23 mouse cellular contexts compared by ENCODE assay signal in genomic region chr6:71273715-71274114, GRCm38 (mm10). TPM values are rescaled to one million over a fixed set of nuclear protein-coding genes. Genes with fewer than 3 reads are reported as not detected.
A peak's percentile ranks its signal among the peaks of the same experiment; 100 is the strongest.
DNase-seq lines count a peak whose midpoint lies in the region; ATAC-seq lines count a peak whose summit lies in the region.
"Had no signal": no experiment of that assay in that cellular context is flagged by ENCODE, and none has a peak within 500 bp of the region (broad histone marks: within the 10 kb centered on the region; RNA-seq: fewer than 3 reads in every experiment).

No protein-coding gene starts in this region.

- no peak overlapping the region for H3K27ac ChIP-seq in midbrain, embryonic 11.5 days (ENCODE audit: low read depth, low read length)
- H3K27ac ChIP-seq in midbrain, embryonic 16.5 days (ENCODE audit: low read length) = no peak overlapping the region
- no peak overlapping the region for H3K27ac ChIP-seq in neural tube, embryonic 15.5 days (replicated peaks)
- H3K27ac ChIP-seq: embryonic facial prominence, embryonic 13.5 days; forebrain, embryonic 13.5 days; heart, embryonic 13.5 days; hindbrain, embryonic 15.5 days had no signal

- H3K36me3 ChIP-seq in midbrain, embryonic 11.5 days (ENCODE audit: control insufficient read depth, insufficient read depth, low read length) = no peaks in the 10 kb centered on the region
- no peaks in the 10 kb centered on the region for H3K36me3 ChIP-seq in midbrain, embryonic 16.5 days (ENCODE audit: control insufficient read depth, insufficient read depth, low read length)
- H3K36me3 ChIP-seq in neural tube, embryonic 15.5 days = no peaks in the 10 kb centered on the region
- H3K36me3 ChIP-seq: embryonic facial prominence, embryonic 13.5 days; heart, embryonic 13.5 days; hindbrain, embryonic 15.5 days had no signal

- DNase-seq in CD4-positive, CD25-positive, alpha-beta regulatory T cell, adult 2 months (ENCODE audit: low read depth, low spot score) = peak; percentile 22
- peak; percentile 21 for DNase-seq in midbrain, embryonic 11.5 days (ENCODE audit: low spot score, missing footprints)
- peak; percentile 51 for DNase-seq in induced T-regulatory cell, adult 2 months (ENCODE audit: low read depth)
- DNase-seq in adrenal gland, adult 18-20 months (ENCODE audit: low spot score in 2 of 2) = no peak
- DNase-seq: adrenal gland, postnatal 14 days; B cell, adult 2 months; cerebellum, adult 11-12 months; cerebellum, adult 9-10 months; cerebellum, postnatal 25 days; forebrain, postnatal 0 days; gastrocnemius, postnatal 14 days; heart, postnatal 36 days had no signal

- no peak overlapping the region for H3K4me2 ChIP-seq in midbrain, embryonic 11.5 days
- H3K4me2 ChIP-seq in midbrain, embryonic 16.5 days (ENCODE audit: low read length) = no peak overlapping the region
- no peak overlapping the region for H3K4me2 ChIP-seq in neural tube, embryonic 15.5 days

- H3K9me3 ChIP-seq in midbrain, embryonic 11.5 days (ENCODE audit: control insufficient read depth, low read length) = no peaks in the 10 kb centered on the region
- no peaks in the 10 kb centered on the region for H3K9me3 ChIP-seq in midbrain, embryonic 16.5 days (replicated peaks; ENCODE audit: control insufficient read depth, low read length, poor library complexity, severe bottlenecking)
- no peaks in the 10 kb centered on the region for H3K9me3 ChIP-seq in neural tube, embryonic 15.5 days (replicated peaks)
- H3K9me3 ChIP-seq: embryonic facial prominence, embryonic 13.5 days; forebrain, embryonic 13.5 days; G1E; heart, embryonic 13.5 days; hindbrain, embryonic 15.5 days had no signal

- ATAC-seq in CD4-positive, CD25-positive, alpha-beta regulatory T cell, adult 4 months = no peak
- no peak for ATAC-seq in midbrain, embryonic 11.5 days (ENCODE audit: low FRiP score)
- no peak for ATAC-seq in midbrain, embryonic 16.5 days
- ATAC-seq in neural tube, embryonic 15.5 days (ENCODE audit: low FRiP score) = no peak
- ATAC-seq: forebrain, embryonic 13.5 days; forebrain, postnatal 0 days had no signal

- no peak overlapping the region for H3K9ac ChIP-seq in midbrain, embryonic 11.5 days (ENCODE audit: low read length)
- H3K9ac ChIP-seq in midbrain, embryonic 16.5 days (ENCODE audit: low read depth, low read length) = no peak overlapping the region
- H3K9ac ChIP-seq in neural tube, embryonic 15.5 days (replicated peaks) = no peak overlapping the region
- H3K9ac ChIP-seq: embryonic facial prominence, embryonic 13.5 days; forebrain, embryonic 13.5 days; forebrain, postnatal 0 days; hindbrain, embryonic 15.5 days had no signal

- no peaks in the 10 kb centered on the region for H3K27me3 ChIP-seq in midbrain, embryonic 11.5 days (ENCODE audit: control insufficient read depth, insufficient read depth, low read length)
- H3K27me3 ChIP-seq in midbrain, embryonic 16.5 days (ENCODE audit: control insufficient read depth, insufficient read depth, low read depth, low read length) = no peaks in the 10 kb centered on the region
- no peaks in the 10 kb centered on the region for H3K27me3 ChIP-seq in neural tube, embryonic 15.5 days (replicated peaks)
- H3K27me3 ChIP-seq: embryonic facial prominence, embryonic 13.5 days; forebrain, embryonic 13.5 days; heart, embryonic 13.5 days; hindbrain, embryonic 15.5 days had no signal

- no peak overlapping the region for H3K4me3 ChIP-seq in midbrain, embryonic 11.5 days (ENCODE audit: low read depth, low read length)
- H3K4me3 ChIP-seq in midbrain, embryonic 16.5 days (ENCODE audit: low read depth, low read length) = no peak overlapping the region
- H3K4me3 ChIP-seq in neural tube, embryonic 15.5 days (replicated peaks) = no peak overlapping the region
- H3K4me3 ChIP-seq: forebrain, embryonic 13.5 days had no signal

- 97% methylated on average over 1 of the region's 1 CpGs for WGBS in midbrain, embryonic 11.5 days
- 92% methylated on average over 1 of the region's 1 CpGs for WGBS in midbrain, embryonic 16.5 days
- WGBS in neural tube, embryonic 15.5 days = 97% methylated on average over 1 of the region's 1 CpGs

- peaks cover 3% of the 10 kb centered on the region; the same call in 1 of the 2 replicates for H3K4me1 ChIP-seq in midbrain, embryonic 11.5 days (ENCODE audit: control insufficient read depth, insufficient read depth, low read length)
- peaks cover 16% of the 10 kb centered on the region for H3K4me1 ChIP-seq in midbrain, embryonic 16.5 days (ENCODE audit: control insufficient read depth, insufficient read depth, low read length)
- H3K4me1 ChIP-seq in neural tube, embryonic 15.5 days = peaks cover 15% of the 10 kb centered on the region

RNA-seq across cellular contexts. Expression of gene Krcc1, which starts 2.2 kb away (rescaled TPM):
- 100 to 1,000 TPM in 1 of 2 experiments, 10 to 100 TPM in 1; 85.1 to 101 TPM for polyA plus RNA-seq in CD4-positive, CD25-positive, alpha-beta regulatory T cell, adult 4 months (2017; shearing (Covaris generic))
- 36.1 and 40.2 TPM in 2 replicates for polyA plus RNA-seq in midbrain, embryonic 11.5 days (2014; fragmentation: Nextera tagmentation; extraction: Ambion mirVana)
- polyA plus RNA-seq in midbrain, embryonic 16.5 days (2015; fragmentation: Nextera tagmentation; extraction: Ambion mirVana) = 15.0 and 17.0 TPM in 2 replicates
- total RNA-seq in adrenal gland, adult 18-20 months (2021) = 10 to 100 TPM; 67.0 to 79.3 TPM
- 17.2 and 26.2 TPM in 2 replicates for polyA plus RNA-seq in neural tube, embryonic 15.5 days (2015; fragmentation: Nextera tagmentation; extraction: Ambion mirVana)

RNA-seq across cellular contexts. Expression of gene Smyd1, which starts 48.3 kb away (rescaled TPM):
- under 1 TPM; 0.18 to 0.50 TPM for polyA plus RNA-seq in CD4-positive, CD25-positive, alpha-beta regulatory T cell, adult 4 months (2017; shearing (Covaris generic))
- polyA plus RNA-seq in midbrain, embryonic 11.5 days (2014; fragmentation: Nextera tagmentation; extraction: Ambion mirVana) = 0.12 and 0.15 TPM in 2 replicates
- polyA plus RNA-seq in midbrain, embryonic 16.5 days (2015; fragmentation: Nextera tagmentation; extraction: Ambion mirVana) = 0.39 and 0.48 TPM in 2 replicates
- total RNA-seq in adrenal gland, adult 18-20 months (2021) = under 1 TPM; 0.27 to 0.90 TPM
- polyA plus RNA-seq in neural tube, embryonic 15.5 days (2015; fragmentation: Nextera tagmentation; extraction: Ambion mirVana) = 0.80 and 1.4 TPM in 2 replicates
- polyA plus RNA-seq: G1E had no signal

RNA-seq across cellular contexts. Expression of gene Cd8b1, which starts 48.9 kb away (rescaled TPM):
- polyA plus RNA-seq in CD4-positive, CD25-positive, alpha-beta regulatory T cell, adult 4 months (2017; shearing (Covaris generic)) = 10 to 100 TPM; 18.6 to 19.3 TPM
- polyA plus RNA-seq in midbrain, embryonic 11.5 days (2014; fragmentation: Nextera tagmentation; extraction: Ambion mirVana) = not detected in 2 replicates
- polyA plus RNA-seq in midbrain, embryonic 16.5 days (2015; fragmentation: Nextera tagmentation; extraction: Ambion mirVana) = not detected in 2 replicates
- total RNA-seq in adrenal gland, adult 18-20 months (2021) = under 1 TPM in 1 of 2 experiments, not detected in 1; 0.61 TPM
- 1.9 TPM in 1 of 2 replicates, not detected in the other for polyA plus RNA-seq in neural tube, embryonic 15.5 days (2015; fragmentation: Nextera tagmentation; extraction: Ambion mirVana)
- total RNA-seq: forebrain, postnatal 0 days; gastrocnemius, adult 18-20 months; gastrocnemius, postnatal 14 days had no signal
- polyA plus RNA-seq: cortical plate, adult 2 months; forebrain, postnatal 0 days; G1E; hindbrain, embryonic 11.5 days; hindbrain, embryonic 15.5 days had no signal

Comparison
In these comparisons a context has a peak if more than half of its experiments do, and no peak if none do; other contexts are left out.
1. DNase-seq: peak in CD4-positive, CD25-positive, alpha-beta regulatory T cell, adult 2 months (single experiment), midbrain, embryonic 11.5 days (single experiment) and induced T-regulatory cell, adult 2 months (single experiment); none in adrenal gland, adult 18-20 months (0 of 2).